18 mouse cellular contexts compared by ENCODE assay signal in the genomic region with DNA sequence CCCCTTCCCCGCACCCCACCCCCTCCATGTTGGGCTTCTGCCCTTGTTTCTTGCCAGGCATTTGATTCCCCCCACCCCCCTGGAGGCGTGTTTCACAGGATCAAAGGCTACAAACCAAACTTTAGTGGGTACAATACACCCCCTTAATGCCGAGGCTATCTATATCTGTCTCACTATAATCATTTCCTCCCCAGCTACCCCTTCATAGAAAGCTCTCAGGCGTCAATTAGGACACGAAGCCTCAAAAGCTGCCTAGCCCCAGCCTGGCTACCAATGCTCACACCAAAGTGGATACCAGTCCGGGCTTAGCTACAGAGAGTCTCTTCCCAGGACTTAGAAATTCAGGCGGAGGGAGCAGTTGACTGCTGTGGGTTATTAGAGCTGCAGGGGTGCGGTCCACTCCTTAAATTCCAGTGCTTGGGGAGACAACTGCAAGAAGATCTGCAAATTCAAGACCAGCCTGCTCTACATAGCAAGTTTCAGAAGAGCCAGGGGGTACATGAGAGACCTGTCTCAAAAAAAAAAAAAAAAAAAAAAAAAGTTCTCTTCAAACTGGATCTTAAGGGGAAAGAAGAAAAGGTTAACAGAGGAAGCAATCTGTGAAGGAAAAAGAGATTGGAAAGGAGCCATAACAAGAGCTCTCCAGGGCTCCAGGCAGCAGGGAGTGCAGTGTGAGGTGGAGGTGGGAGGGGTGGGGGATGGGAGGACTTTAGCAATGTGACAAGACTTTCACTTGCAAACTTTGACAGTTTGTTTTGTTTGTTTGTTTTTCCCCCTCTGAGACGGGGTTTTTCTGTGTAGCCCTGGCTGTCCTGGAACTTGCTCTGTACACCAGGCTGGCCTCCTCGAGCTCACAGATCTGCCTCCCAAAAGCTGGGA. TPM values are rescaled to one million over a fixed set of nuclear protein-coding genes. Genes with fewer than 3 reads are reported as not detected.
DNase-seq lines count a peak whose midpoint lies in the region; ATAC-seq and TF ChIP-seq lines count a peak whose summit lies in the region.
"Had no signal": no experiment of that assay in that cellular context is flagged by ENCODE, and none has a peak within 500 bp of the region (broad histone marks: within the 10 kb centered on the region; RNA-seq: fewer than 3 reads in every experiment).

No protein-coding gene starts in this region.

- H3K9me3 ChIP-seq in heart, embryonic 15.5 days (replicated peaks): no peaks in the 10 kb centered on the region
- H3K9me3 ChIP-seq in lung, postnatal 0 days (ENCODE audit: low read length): no peaks in the 10 kb centered on the region
- no peaks in the 10 kb centered on the region for H3K9me3 ChIP-seq in limb, embryonic 12.5 days
- H3K9me3 ChIP-seq: liver, embryonic 13.5 days had no signal

- H3K27me3 ChIP-seq in heart, embryonic 15.5 days: peaks cover 28% of the 10 kb centered on the region
- no peaks in the 10 kb centered on the region for H3K27me3 ChIP-seq in lung, postnatal 0 days (replicated peaks; ENCODE audit: insufficient read depth, low read length)
- H3K27me3 ChIP-seq in limb, embryonic 12.5 days: peaks cover 38% of the 10 kb centered on the region

- TF ChIP-seq CTCF in lung, postnatal 0 days (IDR thresholded peaks at IDR 0.05): no peak

- 14% methylated on average over 10 of the region's 10 CpGs for WGBS in heart, embryonic 15.5 days
- WGBS in lung, postnatal 0 days: 10% methylated on average over 9 of the region's 10 CpGs
- 4% methylated on average over 10 of the region's 10 CpGs for WGBS in limb, embryonic 12.5 days

- no peak overlapping the region for H3K4me3 ChIP-seq in heart, embryonic 15.5 days
- no peak overlapping the region for H3K4me3 ChIP-seq in lung, postnatal 0 days (ENCODE audit: low read depth, low read length)
- H3K4me3 ChIP-seq in limb, embryonic 12.5 days (replicated peaks): no peak overlapping the region
- H3K4me3 ChIP-seq: liver, embryonic 13.5 days; megakaryocyte, embryonic 14.5 days had no signal

- no peaks in the 10 kb centered on the region for H3K36me3 ChIP-seq in heart, embryonic 15.5 days
- no peaks in the 10 kb centered on the region for H3K36me3 ChIP-seq in lung, postnatal 0 days (ENCODE audit: insufficient read depth, low read length)
- H3K36me3 ChIP-seq in limb, embryonic 12.5 days: no peaks in the 10 kb centered on the region
- H3K36me3 ChIP-seq: liver, embryonic 13.5 days had no signal

- no peak for TF ChIP-seq EP300 in lung, postnatal 0 days (IDR thresholded peaks at IDR 0.05)

- peaks cover 13% of the 10 kb centered on the region for H3K4me1 ChIP-seq in heart, embryonic 15.5 days (replicated peaks)
- H3K4me1 ChIP-seq in lung, postnatal 0 days (ENCODE audit: insufficient read depth, low read depth, low read length): no peaks in the 10 kb centered on the region
- H3K4me1 ChIP-seq in limb, embryonic 12.5 days (replicated peaks): peaks cover 13% of the 10 kb centered on the region
- H3K4me1 ChIP-seq: liver, embryonic 13.5 days; megakaryocyte, embryonic 14.5 days had no signal

- no peak for DNase-seq in heart, postnatal 36 days
- DNase-seq in lung, postnatal 0 days (ENCODE audit: low spot score): peak; percentile 30
- no peak for DNase-seq in lung, postnatal 14 days
- DNase-seq in R1 (ENCODE audit: low read depth, low spot score): peak; percentile 92
- DNase-seq in c-Kit-positive CD71-positive TER-119-positive erythroid progenitor cells, embryonic 14.5 days (ENCODE audit: low spot score): no peak
- DNase-seq in urinary bladder, postnatal 14 days (ENCODE audit: low spot score): no peak
- DNase-seq: adrenal gland, postnatal 36 days; cerebellum, adult 11 months; kidney, postnatal 36 days; layer of hippocampus, postnatal 36 days; liver, embryonic 13.5 days had no signal

- no peak for ATAC-seq in heart, embryonic 15.5 days (replicated peaks; ENCODE audit: insufficient number of reproducible peaks, insufficient read depth, low FRiP score, low read depth)
- no peak for ATAC-seq in lung, postnatal 0 days
- no peak for ATAC-seq in limb, embryonic 12.5 days (ENCODE audit: insufficient number of reproducible peaks, insufficient read depth, low FRiP score, low TSS enrichment, low read depth)
- ATAC-seq: inflammation-experienced regulatory T-cells, adult 6 months had no signal

- H3K4me2 ChIP-seq in heart, embryonic 15.5 days: peak overlapping the region; percentile 27
- H3K4me2 ChIP-seq in lung, postnatal 0 days (replicated peaks; ENCODE audit: low read depth, low read length): peak overlapping the region; percentile 28
- H3K4me2 ChIP-seq in limb, embryonic 12.5 days: peak overlapping the region; percentile 39
- H3K4me2 ChIP-seq: liver, embryonic 13.5 days had no signal

- H3K27ac ChIP-seq in heart, embryonic 15.5 days: no peak overlapping the region
- no peak overlapping the region for H3K27ac ChIP-seq in lung, postnatal 0 days (ENCODE audit: low read length)
- no peak overlapping the region for H3K27ac ChIP-seq in limb, embryonic 12.5 days
- H3K27ac ChIP-seq: liver, embryonic 13.5 days had no signal

- no peak overlapping the region for H3K9ac ChIP-seq in heart, embryonic 15.5 days
- no peak overlapping the region for H3K9ac ChIP-seq in lung, postnatal 0 days (replicated peaks; ENCODE audit: low read depth)
- peak overlapping the region; percentile 1; the same call in 1 of the 2 replicates for H3K9ac ChIP-seq in limb, embryonic 12.5 days (replicated peaks)
- H3K9ac ChIP-seq: liver, embryonic 13.5 days had no signal

- intact Hi-C loops in heart, postnatal 36 days (cut with DNase I): no loop called here

RNA-seq across cellular contexts. Expression of a gene that starts 52.1 kb away (rescaled TPM):
- not detected in 2 replicates for polyA plus RNA-seq in heart, embryonic 15.5 days (2015; fragmentation: Nextera tagmentation; extraction: Ambion mirVana)
- not detected for total RNA-seq in heart, postnatal 36 days (2021)
- polyA plus RNA-seq in lung, postnatal 0 days (2015; fragmentation: Nextera tagmentation; extraction: Ambion mirVana): not detected in 2 replicates
- polyA plus RNA-seq in limb, embryonic 12.5 days (2016; fragmentation: Nextera tagmentation; extraction: Ambion mirVana): 0.26 and 0.31 TPM in 2 replicates
- total RNA-seq: adrenal gland, postnatal 36 days; common myeloid progenitor, adult 5-6 weeks; granulocyte monocyte progenitor cell, adult 5-6 weeks; layer of hippocampus, postnatal 36 days had no signal
- polyA plus RNA-seq: inflammation-experienced regulatory T-cells, adult 6 months; small intestine, adult 2 months had no signal

Comparison
In these comparisons a context has a peak if more than half of its experiments do, and no peak if none do; other contexts are left out.
1. DNase-seq: peak in lung, postnatal 0 days (single experiment) and R1 (single experiment); none in heart, postnatal 36 days (0 of 2), lung, postnatal 14 days (single experiment), c-Kit-positive CD71-positive TER-119-positive erythroid progenitor cells, embryonic 14.5 days (single experiment) and urinary bladder, postnatal 14 days (single experiment).
2. Peak in every context shown above with its lines, with median percentiles within 50 percentile points of each other: H3K4me2 ChIP-seq.